Mouse (Mus musculus) olfactory bulb, adult 2 months (tissue): ENCODE measurements around the gene Ppp2r5d.

Source experiments
- CTCF ChIP-seq: fragments of 200-500 bp; IDR thresholded peaks from 2 replicates; pipeline ENCODE4 v1.5.1; 2012; ENCODE audit warnings: low read depth, mild to moderate bottlenecking, low read length, moderate library complexity; ENCODE audit not compliant: insufficient read depth
- POLR2A ChIP-seq: fragments of 200-500 bp; IDR thresholded peaks from 2 replicates; pipeline ENCODE4 v1.6.1; 2012; ENCODE audit warnings: mild to moderate bottlenecking, low read depth, low read length, moderate library complexity; ENCODE audit not compliant: insufficient read depth

DNA sequence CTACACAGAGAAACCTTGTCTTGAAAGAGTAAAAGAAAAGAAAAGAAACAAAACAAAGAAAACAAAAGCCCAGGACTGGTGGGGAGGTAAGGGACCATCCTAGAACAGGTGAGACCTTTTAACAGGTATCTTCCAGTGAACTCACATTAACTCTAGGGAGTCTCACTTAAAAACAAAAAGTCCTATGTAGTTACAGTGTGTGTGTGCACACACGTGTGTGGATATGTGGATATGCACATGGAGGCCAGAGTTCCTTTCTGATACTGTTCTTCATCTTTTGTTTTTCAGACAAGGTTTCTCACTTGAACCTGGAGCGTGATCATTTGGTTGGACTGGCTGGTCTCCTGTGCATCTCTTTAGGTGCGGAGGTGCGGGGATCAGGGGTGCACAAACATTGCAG lies 45.7 kb upstream of the Ppp2r5d start:
- no peak for TF ChIP-seq POLR2A
- TF ChIP-seq CTCF: no peak
